Mouse (Mus musculus): Measurements from ENCODE around the gene Emcn. TPM values are rescaled to one million over a fixed set of nuclear protein-coding genes. Genes with fewer than 3 reads are reported as not detected.

Gene Emcn
- polyA plus RNA-seq, 1 experiment from 2014 or later, result 2.8 TPM

DNA sequence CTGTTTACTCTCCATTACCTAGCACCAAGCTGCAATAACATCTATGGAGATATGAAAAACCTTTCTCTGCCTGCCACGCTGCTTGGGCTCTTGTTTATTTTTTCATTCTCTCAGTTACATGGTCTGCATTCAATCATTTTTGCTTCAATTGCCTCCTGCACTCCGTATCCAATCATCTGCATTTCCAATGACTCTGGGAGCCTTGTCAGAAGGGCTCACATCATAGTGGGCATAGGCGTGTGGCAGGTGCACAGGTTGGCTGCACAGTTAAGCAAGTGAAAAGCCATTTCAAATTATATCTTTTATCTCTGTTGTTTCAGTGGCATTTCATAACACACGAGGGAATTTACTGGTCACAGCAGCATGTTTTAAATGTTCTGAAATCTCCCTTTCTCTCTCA lies 125.1 kb downstream of the Emcn start:
- Histone ChIP-seq H3K36me3 (ENCODE audit: control insufficient read depth, insufficient read depth) (no peaks in the 10 kb centered on the region), H3K4me2 (ENCODE audit: low read depth, low read length) (no peak overlapping the region), H3K27ac (ENCODE audit: low read length) (no peak overlapping the region), H3K9me3 (replicated peaks; ENCODE audit: control insufficient read depth, low read length) (no peaks in the 10 kb centered on the region), H3K4me1 (ENCODE audit: control insufficient read depth, low read depth, low read length) (no peaks in the 10 kb centered on the region), H3K27me3 (ENCODE audit: control insufficient read depth, insufficient read depth, low read depth, low read length) (no peaks in the 10 kb centered on the region), H3K4me3 (ENCODE audit: low read depth, low read length) (no peak overlapping the region), H3K9ac (ENCODE audit: low read depth, low read length) (no peak overlapping the region)
- WGBS (ENCODE audit: insufficient replicate concordance), result 43% methylated on average over 4 of the region's 4 CpGs
- no peak for ATAC-seq (ENCODE audit: low read depth)

- Histone ChIP-seq H3K4me3 (ENCODE audit: low read depth, low read length) (no peak overlapping the region), H3K36me3 (ENCODE audit: control insufficient read depth, insufficient read depth) (no peaks in the 10 kb centered on the region), H3K4me1 (ENCODE audit: control insufficient read depth, low read depth, low read length) (no peaks in the 10 kb centered on the region), H3K9ac (ENCODE audit: low read depth, low read length) (no peak overlapping the region), H3K27ac (ENCODE audit: low read length) (no peak overlapping the region), H3K9me3 (replicated peaks; ENCODE audit: control insufficient read depth, low read length) (no peaks in the 10 kb centered on the region), H3K27me3 (ENCODE audit: control insufficient read depth, insufficient read depth, low read depth, low read length) (no peaks in the 10 kb centered on the region), H3K4me2 (ENCODE audit: low read depth, low read length) (no peak overlapping the region)
- ATAC-seq (ENCODE audit: low read depth), result no peak
- 80% methylated on average over 4 of the region's 4 CpGs for WGBS (ENCODE audit: insufficient replicate concordance)
These were observed 125.9 kb downstream of the Emcn start for GRCm38 (mm10) chr3:137466766-137467165.

DNA sequence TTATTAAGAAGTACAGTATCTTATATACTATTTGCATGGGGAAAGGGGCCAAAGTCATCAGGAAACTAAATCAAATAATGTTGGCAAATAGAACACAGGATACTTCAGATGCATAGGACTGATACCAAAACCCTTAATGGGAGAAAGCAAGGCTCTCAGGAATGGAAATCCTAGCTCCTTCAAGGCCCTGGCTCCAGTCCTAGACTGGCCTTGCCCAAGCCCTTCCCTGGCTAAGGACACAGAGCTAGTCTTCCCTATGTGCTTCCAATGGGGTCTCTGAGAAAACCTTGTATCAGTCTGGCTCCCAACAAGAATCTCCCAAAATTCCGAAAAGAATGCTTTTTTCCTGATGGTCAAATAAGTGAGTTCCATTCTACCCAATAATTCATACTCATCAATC lies 126.5 kb downstream of the Emcn start:
- Histone ChIP-seq H3K27me3 (ENCODE audit: control insufficient read depth, insufficient read depth, low read depth, low read length) (no peaks in the 10 kb centered on the region), H3K4me3 (ENCODE audit: low read depth, low read length) (no peak overlapping the region), H3K27ac (ENCODE audit: low read length) (no peak overlapping the region), H3K4me1 (ENCODE audit: control insufficient read depth, low read depth, low read length) (no peaks in the 10 kb centered on the region), H3K4me2 (ENCODE audit: low read depth, low read length) (no peak overlapping the region), H3K9me3 (replicated peaks; ENCODE audit: control insufficient read depth, low read length) (no peaks in the 10 kb centered on the region), H3K36me3 (ENCODE audit: control insufficient read depth, insufficient read depth) (no peaks in the 10 kb centered on the region), H3K9ac (ENCODE audit: low read depth, low read length) (no peak overlapping the region)
- 47% methylated on average over 1 of the region's 1 CpGs for WGBS (ENCODE audit: insufficient replicate concordance)
- no peak for ATAC-seq (ENCODE audit: low read depth)

DNA sequence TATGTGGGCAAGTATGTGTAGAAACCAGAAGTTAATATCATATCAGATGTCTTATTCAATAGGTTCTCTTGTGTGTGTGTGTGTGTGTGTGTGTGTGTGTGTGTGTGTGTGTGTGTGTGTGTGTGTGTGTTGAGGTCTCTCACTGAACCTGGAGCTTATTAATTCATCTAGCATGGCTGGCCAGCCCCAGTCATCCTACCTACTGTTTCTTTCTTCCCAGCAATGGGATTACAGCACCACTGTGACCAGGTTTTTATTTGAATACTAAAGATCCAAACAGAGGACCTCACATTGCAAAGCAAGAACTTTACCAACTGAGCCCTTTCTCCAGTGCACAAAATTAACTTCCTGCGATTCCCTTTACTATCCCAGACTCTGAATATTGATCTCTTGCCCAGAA lies 131.3 kb downstream of the Emcn start:
- no peak overlapping the region for H3K4me3 ChIP-seq (ENCODE audit: low read depth, low read length)
- no peak overlapping the region for H3K4me2 ChIP-seq (ENCODE audit: low read depth, low read length)
- no peak overlapping the region for H3K9ac ChIP-seq (ENCODE audit: low read depth, low read length)
- H3K27ac ChIP-seq (ENCODE audit: low read length), result no peak overlapping the region
- H3K27me3 ChIP-seq (ENCODE audit: control insufficient read depth, insufficient read depth, low read depth, low read length), result no peaks in the 10 kb centered on the region
- WGBS (ENCODE audit: insufficient replicate concordance), result 58% methylated on average over 1 of the region's 1 CpGs
- no peak for ATAC-seq (ENCODE audit: low read depth)
- no peaks in the 10 kb centered on the region for H3K36me3 ChIP-seq (ENCODE audit: control insufficient read depth, insufficient read depth)
- H3K9me3 ChIP-seq (replicated peaks; ENCODE audit: control insufficient read depth, low read length), result no peaks in the 10 kb centered on the region
- H3K4me1 ChIP-seq (ENCODE audit: control insufficient read depth, low read depth, low read length), result no peaks in the 10 kb centered on the region

DNA sequence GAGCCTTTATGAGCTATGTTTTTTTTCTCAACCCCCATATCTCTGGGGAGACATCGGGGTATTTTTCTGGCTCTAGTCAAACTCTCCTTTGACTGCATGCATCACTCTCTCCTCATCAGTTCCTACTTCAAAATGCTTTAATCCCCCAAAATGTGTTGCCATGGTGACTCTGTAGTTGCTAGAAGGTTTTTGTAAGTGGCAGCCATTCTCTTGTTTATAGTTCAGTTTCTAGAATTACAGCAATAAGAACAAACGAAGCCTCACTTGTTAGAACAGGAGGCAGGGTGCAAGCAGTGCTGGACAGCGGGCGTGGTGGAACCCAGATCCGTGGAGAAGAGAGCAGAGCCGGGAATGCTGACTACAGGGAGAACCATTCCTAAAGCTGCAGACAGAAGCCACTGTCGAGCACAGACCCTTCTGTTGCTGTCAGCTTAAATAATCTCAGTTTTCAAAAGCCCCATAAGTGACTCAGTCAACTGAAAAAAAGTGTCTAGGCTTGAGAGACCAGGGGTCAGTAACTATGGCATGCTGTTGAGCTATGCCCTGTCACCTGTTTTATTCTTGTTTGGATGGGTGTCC lies 139.0 kb downstream of the Emcn start:
- no peak for ATAC-seq (ENCODE audit: low read depth)
- 58% methylated on average over 7 of the region's 7 CpGs for WGBS (ENCODE audit: insufficient replicate concordance)

DNA sequence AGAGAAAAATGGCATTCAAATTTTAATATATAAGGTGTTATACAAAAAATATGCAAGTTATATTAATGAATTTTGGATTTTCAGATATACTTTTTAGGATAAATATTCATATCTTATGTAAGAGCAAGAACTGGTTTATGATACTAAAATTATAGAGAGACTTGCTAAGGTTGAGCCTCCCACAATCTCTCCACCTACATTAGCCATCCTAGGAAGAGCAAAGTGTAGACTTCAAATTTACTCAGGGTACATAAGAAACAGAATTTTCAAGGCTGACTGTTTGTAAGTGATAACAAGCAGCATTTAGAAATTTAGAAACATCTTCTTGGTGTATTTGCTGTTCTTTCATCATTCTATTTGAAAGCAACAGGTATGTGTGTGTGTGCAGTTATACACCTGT lies 140.3 kb downstream of the Emcn start:
- Histone ChIP-seq H3K27me3 (ENCODE audit: control insufficient read depth, insufficient read depth, low read depth, low read length) (no peaks in the 10 kb centered on the region), H3K9ac (ENCODE audit: low read depth, low read length) (no peak overlapping the region), H3K27ac (ENCODE audit: low read length) (no peak overlapping the region), H3K4me2 (ENCODE audit: low read depth, low read length) (no peak overlapping the region), H3K36me3 (ENCODE audit: control insufficient read depth, insufficient read depth) (no peaks in the 10 kb centered on the region), H3K9me3 (replicated peaks; ENCODE audit: control insufficient read depth, low read length) (no peaks in the 10 kb centered on the region), H3K4me3 (ENCODE audit: low read depth, low read length) (no peak overlapping the region), H3K4me1 (ENCODE audit: control insufficient read depth, low read depth, low read length) (no peaks in the 10 kb centered on the region)
- ATAC-seq (ENCODE audit: low read depth), result no peak

More for the DNA sequence above, 139.0 kb downstream of the Emcn start:
- Histone ChIP-seq H3K9me3 (replicated peaks; ENCODE audit: control insufficient read depth, low read length) (no peaks in the 10 kb centered on the region), H3K4me1 (ENCODE audit: control insufficient read depth, low read depth, low read length) (no peaks in the 10 kb centered on the region), H3K27ac (ENCODE audit: low read length) (no peak overlapping the region), H3K27me3 (ENCODE audit: control insufficient read depth, insufficient read depth, low read depth, low read length) (no peaks in the 10 kb centered on the region), H3K36me3 (ENCODE audit: control insufficient read depth, insufficient read depth) (no peaks in the 10 kb centered on the region), H3K4me2 (ENCODE audit: low read depth, low read length) (no peak overlapping the region), H3K4me3 (ENCODE audit: low read depth, low read length) (no peak overlapping the region), H3K9ac (ENCODE audit: low read depth, low read length) (no peak overlapping the region)

Data from liver, embryonic 16.5 days (tissue).